Mouse (Mus musculus): ENCODE results near the gene Icam4.
"Not testable (repeated sequence)": the region's sequence is repeated elsewhere in the genome, so short reads cannot be mapped to it uniquely, and the experiment has no call there.

Icam4 gene

DNA sequence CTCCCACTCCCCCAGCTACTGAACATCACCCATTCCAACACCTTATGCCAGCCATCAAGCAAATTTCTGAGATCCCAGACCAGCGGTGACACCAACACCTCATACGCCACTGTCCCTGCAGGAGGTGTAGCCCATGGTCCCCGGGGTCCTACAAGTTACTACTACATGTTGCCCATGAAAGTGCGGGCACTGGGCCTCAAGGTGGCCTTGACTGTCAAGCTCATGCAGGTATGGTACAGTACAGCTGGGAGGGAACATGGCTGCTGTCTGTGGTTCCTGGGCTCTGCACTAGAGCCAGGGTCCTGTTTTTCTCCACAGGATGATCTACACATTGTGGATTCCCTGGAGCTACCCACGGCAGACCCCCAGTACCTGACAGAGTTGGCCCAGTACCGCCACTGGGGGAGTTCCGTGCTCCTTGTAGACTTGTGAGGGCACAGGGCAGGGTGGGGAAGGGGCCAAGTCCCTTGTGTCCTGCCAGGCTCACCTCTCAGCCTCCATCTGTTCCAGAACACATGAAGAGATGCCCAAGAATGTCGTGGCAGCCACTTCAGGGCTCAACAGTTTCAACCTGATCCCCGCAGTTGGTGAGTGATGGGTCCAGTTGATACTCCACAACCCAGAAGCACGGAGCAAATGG lies 21.7 kb upstream of the Icam4 start:
- in situ Hi-C loops (cut with MboI; ENCODE audit: low pct_unique_long_range_greater_than_20kb in 1 of 2, low sequenced_read_pairs in 2 of 2, unreplicated experiment in 1 of 2), result no loop called here

DNA sequence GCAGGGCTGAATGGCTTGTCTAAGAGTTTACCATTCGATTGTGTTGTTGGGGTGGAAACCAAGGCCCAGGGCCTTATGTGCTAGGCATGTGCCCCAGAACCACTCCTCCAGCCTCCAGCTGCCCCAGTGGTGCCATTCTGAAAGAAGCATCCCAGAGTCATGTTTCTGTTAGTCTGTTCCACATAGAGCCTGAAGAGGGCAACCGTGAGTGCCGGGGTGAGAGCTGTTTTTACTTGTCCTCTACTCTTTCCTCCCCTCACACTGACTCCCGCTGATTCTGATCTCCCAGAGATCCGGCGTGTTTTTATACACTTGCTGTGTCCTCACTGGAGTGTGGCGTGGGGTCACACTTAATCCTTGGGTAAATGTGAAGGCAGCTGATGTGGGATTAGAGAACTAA lies 21.2 kb upstream of the Icam4 start:
- in situ Hi-C loops (cut with MboI; ENCODE audit: low pct_unique_long_range_greater_than_20kb in 1 of 2, low sequenced_read_pairs in 2 of 2, unreplicated experiment in 1 of 2), result no loop called here

DNA sequence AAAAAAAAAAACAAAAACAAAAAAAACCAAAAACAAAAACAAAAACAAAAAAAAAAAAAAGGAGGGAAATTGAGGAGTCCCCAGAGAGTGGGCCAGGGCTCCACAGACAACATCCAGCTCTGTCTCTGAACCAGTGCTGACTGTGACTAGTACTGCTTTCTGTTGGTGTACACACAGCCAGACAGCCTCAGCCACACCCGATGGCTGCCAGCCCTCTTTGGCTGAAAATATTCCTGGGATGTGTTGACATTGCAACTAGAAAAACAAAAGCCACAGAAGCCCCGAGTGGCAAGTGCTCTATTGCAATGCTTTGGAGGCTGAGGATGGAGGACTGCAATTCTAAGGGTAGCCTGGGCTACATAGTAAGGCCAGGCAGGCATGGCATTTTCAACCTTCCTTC lies 18.8 kb upstream of the Icam4 start:
- in situ Hi-C loops (cut with MboI; ENCODE audit: low pct_unique_long_range_greater_than_20kb in 1 of 2, low sequenced_read_pairs in 2 of 2, unreplicated experiment in 1 of 2), result no loop called here

DNA sequence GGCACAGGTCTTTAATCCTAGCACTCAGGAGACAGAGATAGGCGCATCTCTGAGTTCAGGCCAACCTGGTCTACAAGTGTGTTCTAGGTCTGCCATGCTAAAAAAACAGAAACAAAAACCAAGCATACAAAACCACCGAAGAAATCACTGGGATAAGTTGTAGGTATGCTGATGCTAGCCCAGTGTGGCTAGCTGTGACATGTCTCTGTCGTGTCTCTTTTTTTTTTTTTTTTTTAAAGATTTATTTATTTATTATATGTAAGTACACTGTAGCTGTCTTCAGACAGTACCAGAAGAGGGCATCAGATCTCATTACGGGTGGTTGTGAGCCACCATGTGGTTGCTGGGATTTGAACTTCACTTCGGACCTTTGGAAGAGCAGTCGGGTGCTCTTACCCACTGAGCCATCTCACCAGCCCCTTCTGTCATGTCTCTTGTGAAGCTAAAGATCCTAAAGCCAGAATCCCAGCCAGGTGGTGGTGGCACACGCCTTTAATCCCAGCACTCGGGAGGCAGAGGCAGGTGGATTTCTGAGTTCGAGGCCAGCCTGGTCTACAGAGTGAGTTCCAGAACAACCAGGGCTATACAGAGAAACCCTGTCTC lies 18.1 kb upstream of the Icam4 start:
- in situ Hi-C loops (cut with MboI; ENCODE audit: low pct_unique_long_range_greater_than_20kb in 1 of 2, low sequenced_read_pairs in 2 of 2, unreplicated experiment in 1 of 2), result not testable (repeated sequence)

DNA sequence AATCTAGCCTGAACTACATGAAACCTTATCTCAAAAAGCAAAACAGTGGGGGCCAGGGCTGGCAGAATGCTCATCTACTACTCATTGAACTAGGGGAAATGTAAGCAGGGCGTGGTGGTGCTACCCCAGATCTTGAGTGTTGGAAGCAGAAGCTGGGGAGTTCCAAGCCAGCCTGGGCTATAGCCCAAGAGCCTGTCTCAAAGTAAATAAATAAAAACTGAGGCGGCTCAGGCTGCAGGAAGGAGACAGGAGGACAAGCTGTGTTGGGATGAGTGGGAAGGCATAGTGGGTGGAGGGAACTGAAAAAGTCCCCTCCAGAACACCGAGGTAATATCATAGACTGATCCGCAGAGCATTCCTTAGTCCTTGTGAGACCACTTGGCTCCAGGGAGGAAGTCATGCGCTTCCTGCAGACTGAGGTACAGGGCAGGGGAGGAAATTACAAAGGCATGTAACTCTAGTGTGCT lies 17.3 kb upstream of the Icam4 start:
- in situ Hi-C loops (cut with MboI; ENCODE audit: low pct_unique_long_range_greater_than_20kb in 1 of 2, low sequenced_read_pairs in 2 of 2, unreplicated experiment in 1 of 2), result no loop called here

DNA sequence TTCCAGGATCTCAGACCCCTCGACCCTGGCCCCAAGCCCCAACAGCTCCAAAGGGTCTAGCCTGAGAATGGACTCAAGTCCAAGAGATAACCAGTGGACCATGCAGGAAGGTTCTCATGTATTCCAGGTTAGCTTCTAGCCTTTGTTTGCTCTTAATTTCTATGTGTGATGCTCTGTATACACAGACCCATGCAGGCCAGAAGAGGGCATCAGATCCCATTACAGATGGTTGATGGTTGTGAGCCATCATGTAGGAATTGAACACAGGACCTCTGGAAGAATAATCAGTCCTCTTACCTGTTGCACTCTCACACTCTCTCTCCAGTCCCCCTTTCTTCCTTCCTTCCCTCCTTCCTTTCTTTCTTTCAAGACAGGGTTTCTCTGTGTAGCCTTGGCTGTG lies 16.8 kb upstream of the Icam4 start:
- in situ Hi-C loops (cut with MboI; ENCODE audit: low pct_unique_long_range_greater_than_20kb in 1 of 2, low sequenced_read_pairs in 2 of 2, unreplicated experiment in 1 of 2), result no loop called here

DNA sequence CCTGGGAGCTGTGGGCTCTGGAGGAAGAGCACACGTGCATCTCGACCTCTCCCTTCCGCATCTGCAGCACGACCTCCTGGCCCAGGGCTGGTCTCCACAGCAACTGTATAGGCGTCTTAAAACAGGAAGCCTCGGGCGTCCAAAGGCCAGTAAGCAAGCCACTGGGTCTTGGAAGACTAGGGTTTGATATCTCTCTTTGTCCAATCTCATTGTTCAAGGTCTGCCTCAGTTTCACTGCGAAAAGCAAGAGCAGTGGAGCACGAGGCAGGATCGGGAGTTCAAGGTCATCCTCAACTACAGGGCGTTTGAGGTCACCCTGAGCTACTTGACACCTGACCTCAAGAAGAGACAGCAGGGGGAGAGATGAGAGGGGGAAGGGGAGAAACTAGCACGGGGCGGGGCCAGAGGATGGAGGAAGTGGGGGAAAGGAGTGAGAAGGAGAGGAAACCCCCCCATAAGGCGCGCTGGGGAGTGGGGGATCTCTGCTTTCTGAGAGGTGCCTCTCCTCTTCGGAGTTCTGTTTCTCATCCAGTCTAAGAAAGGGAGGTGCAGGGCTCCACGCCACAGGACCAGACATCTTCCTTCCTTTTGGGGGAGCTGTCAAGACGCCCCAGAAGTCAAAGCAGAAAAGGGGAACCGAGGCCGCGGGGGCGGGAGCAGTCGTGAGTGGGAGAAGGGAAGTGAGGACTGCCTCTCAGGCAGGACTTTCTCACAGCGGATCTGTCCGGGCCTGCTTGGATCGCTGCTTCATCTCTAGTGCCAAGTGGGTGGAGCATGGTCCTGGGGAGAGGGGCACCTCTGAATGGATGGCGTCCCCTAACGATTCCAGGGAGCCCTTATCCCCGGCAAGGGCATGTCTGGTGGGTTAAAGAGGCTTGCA lies 14.2 kb upstream of the Icam4 start:
- in situ Hi-C loops (cut with MboI; ENCODE audit: low pct_unique_long_range_greater_than_20kb in 1 of 2, low sequenced_read_pairs in 2 of 2, unreplicated experiment in 1 of 2), result no loop called here

DNA sequence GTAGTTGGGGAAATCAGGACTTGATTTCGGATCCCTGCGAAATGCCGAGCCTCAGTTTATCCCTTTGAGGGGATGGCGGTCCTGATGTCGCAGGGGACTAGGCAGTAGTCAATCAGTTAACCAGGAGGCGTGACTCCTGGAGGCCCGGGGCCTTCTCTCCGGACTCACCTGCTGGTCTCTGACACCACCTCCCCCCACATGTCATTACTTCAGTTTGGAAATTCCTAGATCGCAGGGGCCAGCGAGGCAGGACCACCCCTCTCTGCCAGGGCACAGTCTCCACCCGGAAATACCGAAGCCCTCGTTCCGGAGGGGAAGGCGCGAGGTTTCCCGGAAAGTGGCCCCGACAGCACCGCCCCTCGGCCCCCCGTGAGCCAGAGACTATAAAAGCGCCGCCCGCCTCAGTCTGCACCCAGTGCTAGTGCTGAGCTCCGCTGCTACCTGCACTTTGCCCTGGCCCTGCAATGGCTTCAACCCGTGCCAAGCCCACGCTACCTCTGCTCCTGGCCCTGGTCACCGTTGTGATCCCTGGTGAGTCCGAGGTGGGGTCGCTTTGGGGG lies 13.5 kb upstream of the Icam4 start, which contains the start of gene Icam1:
Icam1 (plus strand) TSS at position 415 of the 560 bp plus-strand sequence.
- in situ Hi-C loops (cut with MboI; ENCODE audit: low pct_unique_long_range_greater_than_20kb in 1 of 2, low sequenced_read_pairs in 2 of 2, unreplicated experiment in 1 of 2), result no loop called here

DNA sequence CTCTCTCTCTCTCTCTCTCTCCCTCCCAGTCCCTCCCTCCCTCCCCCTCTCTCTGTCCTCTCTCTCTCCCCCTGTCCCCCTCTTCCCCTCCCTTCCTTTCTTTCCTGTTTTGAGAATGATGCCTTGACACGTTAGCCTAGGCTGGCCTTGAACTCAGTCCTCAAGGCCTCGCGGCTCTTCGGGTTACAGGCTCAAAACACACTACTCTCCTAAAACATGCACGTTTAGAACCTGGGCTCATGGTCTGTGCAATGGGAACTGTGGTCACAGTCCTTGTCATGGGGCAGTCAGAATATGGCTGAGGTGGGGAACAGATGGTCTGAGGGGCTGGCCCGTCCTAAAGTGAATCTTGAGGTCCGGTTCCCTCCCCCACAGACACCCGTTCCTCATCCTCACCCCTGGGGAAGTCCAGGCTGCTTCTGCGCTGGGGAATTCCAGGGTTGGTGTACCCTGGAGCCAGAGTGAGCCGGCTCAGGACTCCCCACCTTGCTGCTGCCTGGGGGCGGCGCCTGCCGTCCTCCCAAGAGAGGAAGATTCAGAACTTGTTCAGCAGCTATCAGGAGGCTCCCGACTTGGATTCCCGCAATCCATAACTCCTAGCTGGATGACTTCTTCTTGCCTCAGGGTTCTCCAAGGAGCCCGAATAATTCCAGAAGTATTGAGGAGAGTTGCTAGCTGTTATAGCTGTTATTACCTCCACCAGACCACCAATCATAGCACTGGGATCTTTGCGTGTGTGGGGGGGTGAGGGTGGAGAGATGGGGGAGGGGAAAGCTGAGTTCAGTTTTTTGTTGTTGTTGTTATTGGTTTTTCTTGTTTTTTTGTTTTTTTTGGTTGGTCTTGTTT lies 12.6 kb upstream of the Icam4 start:
- in situ Hi-C loops (cut with MboI; ENCODE audit: low pct_unique_long_range_greater_than_20kb in 1 of 2, low sequenced_read_pairs in 2 of 2, unreplicated experiment in 1 of 2), result no loop called here

DNA sequence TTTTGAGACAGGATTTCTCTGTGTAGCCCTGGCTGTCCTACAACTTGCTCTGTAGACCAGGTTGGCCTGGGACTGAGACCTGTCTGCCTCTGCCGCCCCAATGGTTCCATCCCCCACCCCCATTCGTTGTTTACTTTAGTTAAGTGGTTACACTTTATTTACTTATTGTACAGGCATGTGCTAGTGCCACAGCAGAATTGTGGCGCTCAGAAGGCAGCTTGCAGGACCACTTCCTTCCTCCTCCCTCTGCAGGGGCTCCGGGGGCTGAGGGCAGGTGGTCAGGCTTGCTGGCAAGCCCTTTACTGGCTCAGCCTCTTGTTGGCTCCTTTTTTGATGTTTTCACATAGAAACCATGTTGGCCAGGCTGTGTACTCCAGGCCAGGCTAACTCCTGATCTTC lies 12.0 kb upstream of the Icam4 start:
- in situ Hi-C loops (cut with MboI; ENCODE audit: low pct_unique_long_range_greater_than_20kb in 1 of 2, low sequenced_read_pairs in 2 of 2, unreplicated experiment in 1 of 2), result no loop called here

DNA sequence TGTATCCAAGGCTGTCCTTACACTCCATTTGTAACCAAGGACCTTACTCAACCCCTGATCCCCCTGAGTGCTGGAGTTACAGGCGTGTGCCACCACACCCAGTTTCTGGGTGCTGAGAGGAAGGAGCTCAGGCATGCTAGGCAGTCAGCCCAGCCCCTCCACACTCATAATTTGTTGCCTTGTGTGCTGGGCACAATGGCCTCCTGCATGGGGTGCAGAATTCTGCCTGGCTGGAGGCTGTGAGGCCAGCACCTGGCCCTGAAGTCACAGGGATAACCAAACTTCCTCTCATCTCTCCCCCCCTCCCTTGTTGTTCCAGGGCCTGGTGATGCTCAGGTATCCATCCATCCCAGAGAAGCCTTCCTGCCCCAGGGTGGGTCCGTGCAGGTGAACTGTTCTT lies 10.6 kb upstream of the Icam4 start:
- in situ Hi-C loops (cut with MboI; ENCODE audit: low pct_unique_long_range_greater_than_20kb in 1 of 2, low sequenced_read_pairs in 2 of 2, unreplicated experiment in 1 of 2), result no loop called here

DNA sequence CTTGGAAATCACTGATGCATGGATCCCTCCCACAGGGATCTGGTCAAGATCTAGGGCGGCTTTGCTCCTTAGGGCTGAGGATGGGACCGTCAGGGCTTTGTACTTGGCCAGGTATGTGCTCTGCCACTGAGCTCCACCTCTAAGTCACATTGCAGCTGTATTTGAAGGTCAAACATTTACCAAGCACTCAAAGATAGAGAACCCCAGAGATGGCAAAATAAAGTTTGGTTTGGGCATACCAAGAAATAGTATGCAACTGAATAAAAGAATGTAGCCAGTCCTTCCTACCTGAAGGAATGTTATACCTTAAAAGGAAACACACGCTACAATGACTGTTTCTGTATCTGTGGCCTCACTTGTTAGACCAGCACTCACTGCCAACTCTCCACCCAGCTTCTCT lies 7.8 kb upstream of the Icam4 start:
- in situ Hi-C loops (cut with MboI; ENCODE audit: low pct_unique_long_range_greater_than_20kb in 1 of 2, low sequenced_read_pairs in 2 of 2, unreplicated experiment in 1 of 2), result no loop called here

DNA sequence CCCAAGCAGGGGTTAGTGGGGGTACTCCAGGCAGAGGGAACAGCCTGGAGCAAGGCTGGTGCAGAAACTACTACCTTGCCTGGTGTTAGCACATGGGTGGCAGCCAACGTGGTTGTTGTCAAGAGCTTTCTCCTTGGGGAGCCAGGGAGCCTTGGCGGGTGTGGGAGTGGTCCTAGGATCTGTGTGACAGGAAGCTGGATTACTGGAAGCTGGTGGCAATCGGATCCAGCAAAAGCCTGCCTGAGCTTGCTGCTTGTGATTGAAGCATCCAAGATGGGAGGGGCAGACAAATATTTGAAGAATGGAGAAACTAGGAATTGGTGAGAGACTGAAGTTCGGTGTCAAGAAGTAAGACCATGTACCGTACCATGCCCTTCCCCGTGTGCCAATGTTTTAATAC lies 6.9 kb upstream of the Icam4 start:
- in situ Hi-C loops (cut with MboI; ENCODE audit: low pct_unique_long_range_greater_than_20kb in 1 of 2, low sequenced_read_pairs in 2 of 2, unreplicated experiment in 1 of 2), result no loop called here

DNA sequence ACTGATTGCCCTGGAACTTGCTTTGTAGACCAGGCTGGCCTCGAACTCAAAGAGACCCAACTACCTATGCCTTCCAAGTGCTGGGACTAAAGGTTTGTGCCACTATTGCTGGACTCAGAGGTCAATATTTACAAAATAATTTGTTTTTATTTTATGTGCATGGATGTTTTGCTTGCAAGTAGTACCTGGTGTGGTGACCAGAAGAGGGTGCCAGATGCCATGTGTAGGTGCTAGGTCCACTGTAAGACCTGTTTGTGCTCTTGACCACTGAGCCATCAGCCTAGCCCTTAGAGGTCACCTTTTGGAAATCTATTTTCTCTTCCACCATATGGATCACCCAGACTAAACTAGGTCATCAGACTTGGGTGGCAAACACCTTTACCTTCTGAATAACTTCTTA lies 6.4 kb upstream of the Icam4 start:
- in situ Hi-C loops (cut with MboI; ENCODE audit: low pct_unique_long_range_greater_than_20kb in 1 of 2, low sequenced_read_pairs in 2 of 2, unreplicated experiment in 1 of 2), result no loop called here

DNA sequence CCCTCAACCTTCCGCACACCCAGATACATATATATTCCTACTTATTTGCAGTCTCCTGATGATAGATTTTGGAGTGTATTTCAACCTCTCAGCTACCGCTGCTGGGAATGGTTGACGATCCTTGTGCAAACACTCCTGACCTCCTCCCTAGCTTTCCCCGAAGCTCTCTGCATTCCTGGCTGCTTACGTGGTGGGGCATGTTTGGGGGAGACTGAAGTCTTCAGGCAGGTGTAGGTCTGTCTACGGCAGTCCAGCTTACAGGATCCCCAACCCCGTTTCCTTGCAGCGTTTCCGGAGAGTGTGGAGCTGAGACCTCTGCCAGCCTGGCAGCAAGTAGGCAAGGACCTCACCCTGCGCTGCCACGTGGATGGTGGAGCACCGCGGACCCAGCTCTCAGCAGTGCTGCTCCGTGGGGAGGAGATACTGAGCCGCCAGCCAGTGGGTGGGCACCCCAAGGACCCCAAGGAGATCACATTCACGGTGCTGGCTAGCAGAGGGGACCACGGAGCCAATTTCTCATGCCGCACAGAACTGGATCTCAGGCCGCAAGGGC lies 3.8 kb upstream of the Icam4 start:
- in situ Hi-C loops (cut with MboI; ENCODE audit: low pct_unique_long_range_greater_than_20kb in 1 of 2, low sequenced_read_pairs in 2 of 2, unreplicated experiment in 1 of 2), result no loop called here

DNA sequence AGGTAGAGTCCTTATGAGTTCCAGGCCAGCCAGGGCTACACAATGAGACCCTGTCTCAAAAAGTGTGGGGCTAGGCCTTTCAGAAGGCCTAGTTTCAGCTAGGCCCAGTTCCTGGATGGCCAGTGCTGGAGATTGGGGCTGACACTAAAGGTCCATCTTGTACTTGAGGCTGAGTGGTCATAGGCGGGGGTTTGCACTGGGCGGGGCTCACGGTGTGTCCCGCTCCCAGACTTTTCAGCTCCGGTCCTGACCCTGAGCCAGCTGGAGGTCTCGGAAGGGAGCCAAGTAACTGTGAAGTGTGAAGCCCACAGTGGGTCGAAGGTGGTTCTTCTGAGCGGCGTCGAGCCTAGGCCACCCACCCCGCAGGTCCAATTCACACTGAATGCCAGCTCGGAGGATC lies 2.3 kb upstream of the Icam4 start:
- in situ Hi-C loops (cut with MboI; ENCODE audit: low pct_unique_long_range_greater_than_20kb in 1 of 2, low sequenced_read_pairs in 2 of 2, unreplicated experiment in 1 of 2), result no loop called here

DNA sequence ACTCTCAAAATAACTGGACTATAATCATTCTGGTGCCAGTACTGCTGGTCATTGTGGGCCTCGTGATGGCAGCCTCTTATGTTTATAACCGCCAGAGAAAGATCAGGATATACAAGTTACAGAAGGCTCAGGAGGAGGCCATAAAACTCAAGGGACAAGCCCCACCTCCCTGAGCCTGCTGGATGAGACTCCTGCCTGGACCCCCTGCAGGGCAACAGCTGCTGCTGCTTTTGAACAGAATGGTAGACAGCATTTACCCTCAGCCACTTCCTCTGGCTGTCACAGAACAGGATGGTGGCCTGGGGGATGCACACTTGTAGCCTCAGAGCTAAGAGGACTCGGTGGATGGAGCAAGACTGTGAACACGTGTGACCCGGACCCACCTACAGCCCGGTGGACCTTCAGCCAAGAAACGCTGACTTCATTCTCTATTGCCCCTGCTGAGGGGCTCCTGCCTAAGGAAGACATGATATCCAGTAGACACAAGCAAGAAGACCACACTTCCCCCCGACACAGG lies 1.3 kb upstream of the Icam4 start:
- in situ Hi-C loops (cut with MboI; ENCODE audit: low pct_unique_long_range_greater_than_20kb in 1 of 2, low sequenced_read_pairs in 2 of 2, unreplicated experiment in 1 of 2), result no loop called here

DNA sequence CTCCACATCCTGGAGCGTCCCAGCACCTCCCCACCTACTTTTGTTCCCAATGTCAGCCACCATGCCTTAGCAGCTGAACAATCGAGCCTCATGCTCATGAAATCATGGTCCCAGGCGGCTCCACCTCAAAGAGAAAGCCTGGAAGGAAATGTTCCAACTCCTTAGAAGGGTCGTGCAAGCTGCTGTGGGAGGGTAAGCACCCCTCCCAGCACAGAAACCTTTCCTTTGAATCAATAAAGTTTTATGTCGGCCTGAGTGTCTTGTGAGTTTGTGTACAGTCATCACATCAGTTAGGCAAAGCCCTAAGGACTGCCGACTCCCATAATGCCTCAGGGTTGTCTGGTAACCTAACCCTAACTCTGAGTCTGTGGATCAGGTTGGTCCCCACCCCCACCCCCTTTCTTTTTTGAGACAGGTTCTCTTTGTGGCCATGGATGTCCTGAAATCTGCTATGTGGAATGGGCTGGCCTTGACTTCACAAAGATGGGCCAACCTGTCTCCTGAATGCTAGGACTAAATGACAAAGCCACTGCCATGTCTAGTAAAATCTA lies 538 bp upstream of the Icam4 start:
- in situ Hi-C loops (cut with MboI; ENCODE audit: low pct_unique_long_range_greater_than_20kb in 1 of 2, low sequenced_read_pairs in 2 of 2, unreplicated experiment in 1 of 2), result no loop called here

Data from mouse embryonic stem cell (cell line).